Mouse (Mus musculus) lung, adult 18-20 months (tissue): Measurements from ENCODE around the gene Cd276.
"Not testable (repeated sequence)": the region's sequence is repeated elsewhere in the genome, so short reads cannot be mapped to it uniquely, and the experiment has no call there.

ENCODE experiments used
- DNase-seq, 2 experiments: peaks; one replicate each; pipeline ENCODE4 v3.0.0; 2022; ENCODE audit warnings: mixed read lengths in 2 of 2

The Cd276 gene

GRCm38 (mm10) chr9:58554908-58555684, at the start of gene Cd276:
TSS of gene Cd276 (minus strand) at chr9:58555437.
- peak; percentile 65 to 71 for DNase-seq

GRCm38 (mm10) chr9:58595313-58595712, 40.1 kb upstream of the Cd276 start:
- DNase-seq: no peak

- no peak for DNase-seq
Measured at GRCm38 (mm10) chr9:58588657-58589056, 33.4 kb upstream of the Cd276 start.

- no peak for DNase-seq
Measured at GRCm38 (mm10) chr9:58584323-58584722, 29.1 kb upstream of the Cd276 start.

- peak; percentile 12 to 22 for DNase-seq
Measured at GRCm38 (mm10) chr9:58583267-58583641, 28.0 kb upstream of the Cd276 start.

GRCm38 (mm10) chr9:58582581-58583266, 27.5 kb upstream of the Cd276 start:
- peak; percentile 36 to 56 for DNase-seq

- DNase-seq: peak; percentile 97 to 98
Measured at GRCm38 (mm10) chr9:58581958-58582540, 26.8 kb upstream of the Cd276 start, which contains the start of gene Nptn. TSS of gene Nptn (plus strand) at chr9:58582240.

- DNase-seq: peak in 1 of 2 experiments; percentile 24
Measured at GRCm38 (mm10) chr9:58581283-58581930, 26.2 kb upstream of the Cd276 start.

GRCm38 (mm10) chr9:58580453-58581195, 25.4 kb upstream of the Cd276 start:
- peak in 1 of 2 experiments; percentile 33 for DNase-seq

GRCm38 (mm10) chr9:58578669-58579068, 23.4 kb upstream of the Cd276 start:
- DNase-seq: peak; percentile 81 to 90

GRCm38 (mm10) chr9:58571001-58571400, 15.8 kb upstream of the Cd276 start:
- DNase-seq: no peak

GRCm38 (mm10) chr9:58567682-58568081, 12.4 kb upstream of the Cd276 start:
- no peak for DNase-seq

GRCm38 (mm10) chr9:58565945-58566344, 10.7 kb upstream of the Cd276 start:
- DNase-seq: not testable (repeated sequence)

GRCm38 (mm10) chr9:58560211-58560610, 5.0 kb upstream of the Cd276 start:
- DNase-seq: no peak

GRCm38 (mm10) chr9:58557457-58558455, 2.5 kb upstream of the Cd276 start:
- peak; percentile 41 to 68 for DNase-seq

GRCm38 (mm10) chr9:58556627-58557026, 1.4 kb upstream of the Cd276 start:
- DNase-seq: no peak

- no peak for DNase-seq
Measured at GRCm38 (mm10) chr9:58555685-58556414, 613 bp upstream of the Cd276 start.

- no peak for DNase-seq
Measured at GRCm38 (mm10) chr9:58554056-58554907, 955 bp downstream of the Cd276 start.

- no peak for DNase-seq
Measured at GRCm38 (mm10) chr9:58552083-58552482, 3.2 kb downstream of the Cd276 start.
